Comparison of ENCODE assay signal across 9 mouse cellular contexts in the genomic region with DNA sequence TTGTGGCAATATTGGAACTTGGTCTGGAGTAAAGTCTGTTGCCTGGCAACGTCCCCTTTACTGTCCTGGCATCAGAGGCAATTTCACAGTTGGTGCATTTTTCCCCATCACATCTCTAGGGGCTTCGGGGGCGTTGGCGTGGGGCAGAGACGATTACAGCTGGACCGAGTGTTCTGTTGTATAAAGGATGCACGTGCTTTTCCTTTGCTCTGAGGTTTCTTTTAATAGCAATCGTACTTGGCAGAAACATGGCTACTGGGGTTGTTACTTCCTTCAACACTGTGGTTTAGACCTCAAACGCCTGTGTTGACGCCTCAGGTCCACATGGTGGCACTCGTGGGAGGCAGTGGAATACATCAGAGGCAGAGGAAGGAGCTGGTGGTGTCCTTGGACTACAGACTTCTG. TPM values are rescaled to one million over a fixed set of nuclear protein-coding genes. Genes with fewer than 3 reads are reported as not detected.
A peak's percentile ranks its signal among the peaks of the same experiment; 100 is the strongest.
DNase-seq lines count a peak whose midpoint lies in the region; ATAC-seq lines count a peak whose summit lies in the region.
"Had no signal": no experiment of that assay in that cellular context is flagged by ENCODE, and none has a peak within 500 bp of the region (broad histone marks: within the 10 kb centered on the region; RNA-seq: fewer than 3 reads in every experiment).

No protein-coding gene starts in this region.

- H3K27me3 ChIP-seq in forebrain, embryonic 10.5 days (ENCODE audit: poor library complexity, severe bottlenecking), result no peaks in the 10 kb centered on the region
- H3K27me3 ChIP-seq in neural tube, embryonic 13.5 days, result no peaks in the 10 kb centered on the region
- H3K27me3 ChIP-seq: embryonic facial prominence, embryonic 15.5 days had no signal

- H3K9me3 ChIP-seq in forebrain, embryonic 10.5 days, result no peaks in the 10 kb centered on the region
- H3K9me3 ChIP-seq in neural tube, embryonic 13.5 days, result no peaks in the 10 kb centered on the region
- H3K9me3 ChIP-seq: embryonic facial prominence, embryonic 15.5 days had no signal

- peak overlapping the region; percentile 29; the same call in 1 of the 2 replicates for H3K4me2 ChIP-seq in neural tube, embryonic 13.5 days
- H3K4me2 ChIP-seq: embryonic facial prominence, embryonic 15.5 days had no signal

- H3K4me3 ChIP-seq in forebrain, embryonic 10.5 days, result no peak overlapping the region
- H3K4me3 ChIP-seq in neural tube, embryonic 13.5 days, result no peak overlapping the region
- H3K4me3 ChIP-seq: embryonic facial prominence, embryonic 15.5 days had no signal

- 39% methylated on average over 11 of the region's 11 CpGs for WGBS in forebrain, embryonic 10.5 days
- WGBS in neural tube, embryonic 13.5 days, result 23% methylated on average over 11 of the region's 11 CpGs

- ATAC-seq in neural tube, embryonic 13.5 days (ENCODE audit: low read depth), result peak; percentile 91

- no peaks in the 10 kb centered on the region for H3K36me3 ChIP-seq in forebrain, embryonic 10.5 days (replicated peaks)
- no peaks in the 10 kb centered on the region for H3K36me3 ChIP-seq in neural tube, embryonic 13.5 days
- H3K36me3 ChIP-seq: embryonic facial prominence, embryonic 15.5 days had no signal

- no peaks in the 10 kb centered on the region for H3K4me1 ChIP-seq in forebrain, embryonic 10.5 days
- 0 out of 2 replicates have a peak, but pooled peaks cover 3% of the 10 kb centered on the region for H3K4me1 ChIP-seq in neural tube, embryonic 13.5 days (replicated peaks)
- H3K4me1 ChIP-seq: embryonic facial prominence, embryonic 15.5 days had no signal

- no peak overlapping the region for H3K9ac ChIP-seq in neural tube, embryonic 13.5 days
- H3K9ac ChIP-seq: embryonic facial prominence, embryonic 15.5 days had no signal

- no peak overlapping the region for H3K27ac ChIP-seq in forebrain, embryonic 10.5 days
- no peak overlapping the region for H3K27ac ChIP-seq in neural tube, embryonic 13.5 days (replicated peaks)
- H3K27ac ChIP-seq: embryonic facial prominence, embryonic 15.5 days had no signal

- intact Hi-C loops in heart, postnatal 36 days (cut with DNase I), result loop anchor here (2.0 kb wide), 1 partner anchor 31 kb away; no protein-coding TSS in a partner anchor

- peak; percentile 84 for DNase-seq in CD4-positive helper T cell, adult 2 months (ENCODE audit: low read depth, low spot score)
- DNase-seq in adrenal gland, postnatal 14 days, result peak; percentile 53
- DNase-seq in forebrain, embryonic 10.5 days (ENCODE audit: extremely low spot score, low spot score), result peak; percentile 29
- DNase-seq in heart, postnatal 36 days, result peak; percentile 28 to 52
- DNase-seq in layer of hippocampus, adult 11-12 months (ENCODE audit: low spot score), result peak; percentile 57
- peak; percentile 71 to 74 for DNase-seq in lung, adult 18-20 months
- DNase-seq in telencephalon, adult 2 months (ENCODE audit: low read depth, low spot score), result peak; percentile 62

RNA-seq across cellular contexts. Expression of a gene that starts 2.1 kb away (rescaled TPM):
- total RNA-seq in adrenal gland, postnatal 14 days (2021), result not detected in 2 replicates
- polyA plus RNA-seq in forebrain, embryonic 10.5 days (2016; fragmentation: Nextera tagmentation; extraction: Ambion mirVana), result not detected in 2 replicates
- not detected for total RNA-seq in heart, postnatal 36 days (2021)
- polyA plus RNA-seq in neural tube, embryonic 13.5 days (2015; fragmentation: Nextera tagmentation; extraction: Ambion mirVana), result not detected in 2 replicates

RNA-seq across cellular contexts. Expression of a gene that starts 8.8 kb away (rescaled TPM):
- total RNA-seq in adrenal gland, postnatal 14 days (2021), result 0.67 and 0.79 TPM in 2 replicates
- 0.38 and 0.39 TPM in 2 replicates for polyA plus RNA-seq in forebrain, embryonic 10.5 days (2016; fragmentation: Nextera tagmentation; extraction: Ambion mirVana)
- 1 to 10 TPM; 1.1 TPM for total RNA-seq in heart, postnatal 36 days (2021)
- 0.50 and 0.58 TPM in 2 replicates for polyA plus RNA-seq in neural tube, embryonic 13.5 days (2015; fragmentation: Nextera tagmentation; extraction: Ambion mirVana)

RNA-seq across cellular contexts. Expression of a gene that starts 52.0 kb away (rescaled TPM):
- total RNA-seq in adrenal gland, postnatal 14 days (2021), result 0.26 TPM in 1 of 2 replicates, not detected in the other
- polyA plus RNA-seq in forebrain, embryonic 10.5 days (2016; fragmentation: Nextera tagmentation; extraction: Ambion mirVana), result not detected in 2 replicates
- total RNA-seq in heart, postnatal 36 days (2021), result under 1 TPM in 1 of 2 experiments, not detected in 1; 0.19 TPM
- polyA plus RNA-seq in neural tube, embryonic 13.5 days (2015; fragmentation: Nextera tagmentation; extraction: Ambion mirVana), result not detected in 2 replicates
- polyA plus RNA-seq: embryonic facial prominence, embryonic 15.5 days had no signal

RNA-seq across cellular contexts. Expression of a gene that starts 58.4 kb away (rescaled TPM):
- total RNA-seq in adrenal gland, postnatal 14 days (2021), result 0.56 and 4.0 TPM in 2 replicates
- polyA plus RNA-seq in forebrain, embryonic 10.5 days (2016; fragmentation: Nextera tagmentation; extraction: Ambion mirVana), result 0.09 and 0.11 TPM in 2 replicates
- total RNA-seq in heart, postnatal 36 days (2021), result under 1 TPM in 1 of 2 experiments, not detected in 1; 0.28 TPM
- not detected in 2 replicates for polyA plus RNA-seq in neural tube, embryonic 13.5 days (2015; fragmentation: Nextera tagmentation; extraction: Ambion mirVana)

Comparison
In these comparisons a context has a peak if more than half of its experiments do, and no peak if none do; other contexts are left out.
1. DNase-seq: peak in every context shown above with its lines; median percentile 84 in CD4-positive helper T cell, adult 2 months; 72 in lung, adult 18-20 months; 62 in telencephalon, adult 2 months; 57 in layer of hippocampus, adult 11-12 months; 53 in adrenal gland, postnatal 14 days; 40 in heart, postnatal 36 days; 29 in forebrain, embryonic 10.5 days.